Mouse (Mus musculus): ENCODE data around the gene Alpl. TPM values are rescaled to one million over a fixed set of nuclear protein-coding genes. Genes with fewer than 3 reads are reported as not detected.

The Alpl gene
- total RNA-seq, 2 experiments from 2014 or later: 51.5 to 72.3 TPM

- DNase-seq: peak; percentile 67 to 82
- intact Hi-C loops (cut with DNase I): no loop called here
Measured at GRCm38 (mm10) chr4:137724766-137725165, 71.4 kb downstream of the Alpl start.

DNA sequence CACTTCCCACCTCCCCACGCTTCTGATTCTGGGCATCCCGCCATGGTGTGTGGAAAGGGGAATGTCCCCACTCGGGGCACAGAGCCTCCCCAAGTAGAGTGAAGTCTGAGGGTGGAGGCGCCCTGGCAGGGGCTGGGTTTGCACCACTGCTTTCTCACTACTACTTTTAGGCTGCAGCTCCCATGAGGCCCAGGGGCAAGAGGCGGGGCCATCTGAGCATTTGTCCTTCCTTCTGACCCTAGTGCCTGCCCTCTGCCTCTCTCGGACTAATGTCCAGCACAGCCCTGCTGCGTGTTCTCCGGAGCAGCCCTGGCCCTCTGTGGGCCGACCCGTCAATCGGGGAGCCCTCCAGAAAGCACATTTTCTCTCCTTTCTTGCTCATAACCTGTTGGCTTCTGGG lies 72.0 kb downstream of the Alpl start:
- intact Hi-C loops (cut with DNase I): no loop called here
- DNase-seq: peak; percentile 51 to 53

DNA sequence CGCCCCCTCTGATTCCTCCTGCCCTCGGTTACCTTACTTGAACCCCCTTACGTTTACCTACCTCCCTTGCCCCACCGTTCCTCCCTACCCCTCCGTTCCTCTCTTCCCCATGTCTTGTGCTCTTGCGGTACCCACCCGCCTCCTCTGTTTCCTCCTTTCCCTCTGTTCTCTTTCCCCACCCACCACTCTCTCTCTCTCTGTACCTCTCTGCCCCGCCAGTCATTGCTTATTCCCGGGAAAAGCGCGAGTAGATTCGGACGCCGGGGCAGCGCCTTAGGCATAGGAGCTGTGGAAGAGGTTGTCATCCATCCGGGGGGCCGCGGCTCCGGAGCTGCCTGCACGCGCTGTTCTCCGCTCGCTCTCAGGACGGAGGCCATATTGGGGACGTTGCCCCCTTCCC lies 72.7 kb downstream of the Alpl start:
- intact Hi-C loops (cut with DNase I): no loop called here
- no peak for DNase-seq

DNA sequence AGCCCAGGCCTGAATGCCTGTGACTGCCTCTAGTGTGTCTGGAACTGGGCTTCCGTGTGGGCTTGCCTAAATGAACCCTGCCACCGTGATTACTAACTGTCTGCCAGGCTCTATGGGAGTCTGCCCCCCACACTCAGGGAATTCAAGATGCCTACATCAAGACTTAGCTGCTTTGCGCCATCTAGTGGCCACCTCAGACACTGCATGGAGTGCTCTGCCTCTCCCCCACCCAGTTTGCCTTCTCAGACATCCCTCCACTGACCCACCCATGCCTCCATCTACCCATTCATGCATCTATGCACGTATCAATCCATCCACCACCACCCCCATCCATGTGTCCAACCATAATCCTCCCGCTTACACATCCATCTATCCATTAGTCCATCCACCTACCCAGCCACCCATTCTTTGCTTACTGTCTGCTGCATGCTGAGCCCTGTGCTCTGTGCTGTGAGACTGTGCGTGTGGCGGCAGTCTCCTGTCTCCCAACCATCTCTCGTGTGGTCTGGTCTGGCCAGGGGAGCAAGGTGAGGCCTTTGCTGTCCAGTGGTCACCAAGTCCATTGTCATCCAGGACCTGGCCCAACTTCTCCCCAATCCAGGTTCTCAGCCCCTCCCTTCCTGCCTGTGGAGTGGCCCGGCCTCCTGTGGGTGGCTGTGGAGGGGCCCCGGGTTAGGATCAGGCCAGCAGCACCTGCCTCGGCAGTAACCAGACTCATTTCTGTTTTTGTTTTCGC lies 73.3 kb downstream of the Alpl start:
- peak; percentile 75 to 84 for DNase-seq
- intact Hi-C loops (cut with DNase I): loop anchor here (1.0 kb wide), 2 partner anchors 40 to 47 kb away; no protein-coding TSS in a partner anchor

DNA sequence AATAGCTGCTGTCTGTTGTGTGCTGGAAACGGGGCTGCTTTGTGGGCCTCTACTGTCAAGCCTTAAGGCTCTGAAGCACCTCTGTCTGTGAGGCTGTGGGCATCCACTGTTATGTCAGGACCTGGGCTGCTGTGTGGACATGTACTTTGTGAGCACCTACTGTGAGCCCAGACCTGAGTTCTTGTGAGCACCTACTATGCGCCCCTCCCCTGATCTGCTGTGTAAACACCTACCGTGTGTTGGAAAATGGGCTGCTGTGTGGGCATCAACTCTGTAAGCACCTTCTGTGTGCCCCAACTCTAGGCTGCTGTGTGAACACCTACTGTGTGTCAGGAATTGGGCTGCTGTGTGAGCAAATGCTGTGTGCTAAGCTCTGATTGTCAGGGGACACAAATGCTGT lies 74.0 kb downstream of the Alpl start:
- DNase-seq: no peak
- intact Hi-C loops (cut with DNase I): loop anchor here (1.0 kb wide), 2 partner anchors 39 to 46 kb away; no protein-coding TSS in a partner anchor

GRCm38 (mm10) chr4:137721563-137721962 lies 74.6 kb downstream of the Alpl start:
- intact Hi-C loops (cut with DNase I): no loop called here

GRCm38 (mm10) chr4:137719378-137720077 lies 76.7 kb downstream of the Alpl start:
- intact Hi-C loops (cut with DNase I): no loop called here
- DNase-seq: no peak

More at GRCm38 (mm10) chr4:137721563-137721962, 74.6 kb downstream of the Alpl start:
- no peak for DNase-seq

GRCm38 (mm10) chr4:137717671-137718070 lies 78.5 kb downstream of the Alpl start:
- intact Hi-C loops (cut with DNase I): no loop called here
- DNase-seq: no peak

DNA sequence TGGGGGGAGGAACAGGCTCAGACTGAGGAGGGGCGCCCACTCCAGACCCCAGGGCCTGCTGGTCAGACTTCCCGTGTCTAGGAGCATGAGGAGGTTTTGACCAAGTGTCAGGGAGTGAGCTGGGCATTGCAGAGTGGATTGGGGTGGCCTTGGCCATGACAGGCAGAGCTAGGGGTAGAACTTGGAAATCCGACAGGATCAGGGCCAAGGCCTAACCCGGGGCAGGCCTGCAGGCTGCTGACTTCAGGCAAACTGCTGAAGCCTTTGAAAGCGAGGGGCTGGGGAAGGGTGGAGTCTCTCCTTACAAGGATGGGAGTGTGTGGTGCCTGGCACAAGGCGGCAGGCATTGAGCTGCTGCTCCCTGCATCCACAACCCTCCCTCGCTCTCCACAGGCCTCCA lies 79.2 kb downstream of the Alpl start:
- intact Hi-C loops (cut with DNase I): no loop called here
- no peak for DNase-seq

GRCm38 (mm10) chr4:137714020-137714624 lies 82.1 kb downstream of the Alpl start:
- intact Hi-C loops (cut with DNase I): no loop called here

DNA sequence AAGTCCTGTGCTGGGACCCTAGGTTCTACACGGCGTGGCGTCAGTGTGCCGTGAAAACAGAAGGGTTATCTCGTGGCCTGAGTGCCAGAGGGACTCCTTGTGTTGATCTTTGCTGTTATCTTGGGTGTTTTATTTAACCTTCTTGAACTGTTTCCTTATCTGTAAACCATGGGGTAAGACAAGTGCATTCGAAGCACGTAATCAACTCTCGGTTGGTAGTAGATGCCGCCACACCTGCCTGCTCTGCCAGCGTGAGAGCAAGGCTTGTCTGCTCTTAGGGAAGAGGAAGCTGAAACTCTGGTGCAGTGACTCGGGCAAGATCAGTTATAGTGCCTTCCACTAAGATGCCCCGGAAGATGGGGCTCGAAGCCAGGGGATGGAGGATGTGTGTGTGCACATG lies 83.2 kb downstream of the Alpl start:
- intact Hi-C loops (cut with DNase I): no loop called here
- no peak for DNase-seq

More at GRCm38 (mm10) chr4:137714020-137714624, 82.1 kb downstream of the Alpl start:
- DNase-seq: no peak

- intact Hi-C loops (cut with DNase I): loop anchor here (2.0 kb wide), 1 partner anchor 23 kb away; no protein-coding TSS in a partner anchor
- DNase-seq: peak; percentile 91
Measured at GRCm38 (mm10) chr4:137707216-137707990, 88.8 kb downstream of the Alpl start.

- no peak for DNase-seq
- intact Hi-C loops (cut with DNase I): loop anchor here (2.0 kb wide), 1 partner anchor 22 kb away; no protein-coding TSS in a partner anchor
Measured at GRCm38 (mm10) chr4:137706510-137706909, 89.7 kb downstream of the Alpl start.

- no peak for DNase-seq
- intact Hi-C loops (cut with DNase I): no loop called here
Measured at GRCm38 (mm10) chr4:137705379-137705778, 90.8 kb downstream of the Alpl start.

- no peak for DNase-seq
- intact Hi-C loops (cut with DNase I): no loop called here
Measured at GRCm38 (mm10) chr4:137704561-137704960, 91.6 kb downstream of the Alpl start.

- no peak for DNase-seq
- intact Hi-C loops (cut with DNase I): no loop called here
Measured at GRCm38 (mm10) chr4:137703077-137703476, 93.1 kb downstream of the Alpl start.

GRCm38 (mm10) chr4:137700960-137701359 lies 95.2 kb downstream of the Alpl start:
- DNase-seq: no peak
- intact Hi-C loops (cut with DNase I): no loop called here

DNA sequence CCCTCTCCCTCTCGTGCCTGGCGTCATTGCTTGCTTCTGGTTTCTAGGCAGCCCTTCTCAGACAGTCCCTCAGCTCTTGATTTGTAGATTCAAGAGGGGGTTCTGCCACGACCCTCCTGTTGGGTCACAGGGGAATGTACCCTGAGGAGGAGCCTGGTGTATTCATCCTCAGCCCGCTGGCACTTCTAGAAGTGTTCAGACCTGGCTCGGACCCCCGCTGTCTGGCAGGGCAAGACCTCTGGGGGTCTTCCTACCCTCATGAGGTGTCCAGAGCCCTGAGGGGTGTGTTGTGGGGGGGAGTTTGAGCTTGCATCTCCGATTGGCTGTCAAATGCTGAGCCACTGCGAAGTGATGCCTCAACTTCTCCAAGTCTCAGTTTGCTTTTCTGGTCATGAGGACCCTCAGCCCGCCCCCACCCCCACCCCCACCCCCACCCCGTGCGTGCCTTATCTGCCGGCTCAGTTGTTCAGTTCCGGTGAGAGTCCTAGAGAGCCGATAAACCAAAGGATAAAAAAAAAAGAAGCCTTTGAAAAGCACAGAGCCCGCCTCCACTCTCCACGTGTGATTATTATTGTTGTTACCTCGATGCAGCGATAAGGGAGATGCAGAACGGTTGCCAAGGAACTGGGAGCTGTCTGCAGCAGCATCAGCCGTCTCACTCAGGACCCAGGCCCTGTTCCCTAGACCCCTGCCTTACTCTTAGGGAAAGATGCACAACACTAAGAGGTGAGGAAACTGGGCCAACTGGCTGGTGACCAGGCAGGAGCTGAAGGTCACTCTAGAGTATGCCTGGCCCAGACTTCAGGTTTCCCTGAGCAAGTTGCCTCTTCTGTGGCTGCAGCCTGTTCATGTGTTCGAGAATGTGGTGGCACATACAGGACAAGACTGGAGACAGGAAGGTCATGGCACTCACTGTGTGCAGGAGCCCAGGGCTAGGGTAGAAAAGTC lies 96.6 kb downstream of the Alpl start:
- DNase-seq: no peak
- intact Hi-C loops (cut with DNase I): no loop called here

Data from heart, postnatal 14 days (tissue).